Mouse (Mus musculus) midbrain, embryonic 10.5 days (tissue): Measurements from ENCODE around the gene Prkce. TPM values are rescaled to one million over a fixed set of nuclear protein-coding genes. Genes with fewer than 3 reads are reported as not detected.

Experiments used
- DNase-seq: peaks from one replicate; pipeline ENCODE4 v3.0.0-alpha.2; 2017; ENCODE audit warnings: low spot score
- H3K27ac ChIP-seq: fragments of 300-500 bp; sonication (generic); replicated peaks from 2 replicates; pipeline ENCODE4 v1.5.1; 2016; ENCODE audit warnings: mild to moderate bottlenecking
- H3K27me3 ChIP-seq: fragments of 300-500 bp; sonication (generic); 2 replicates; pipeline ENCODE4 v1.6.1; 2016; ENCODE audit warnings: low read depth, mild to moderate bottlenecking; ENCODE audit not compliant: poor library complexity, severe bottlenecking
- H3K36me3 ChIP-seq: fragments of 300-500 bp; sonication (generic); 2 replicates; pipeline ENCODE4 v1.6.1; 2016; ENCODE audit warnings: mild to moderate bottlenecking, moderate library complexity
- H3K4me1 ChIP-seq: fragments of 300-500 bp; sonication (generic); 2 replicates; pipeline ENCODE4 v1.6.1; 2016
- H3K4me3 ChIP-seq: fragments of 300-500 bp; sonication (generic); 2 replicates; pipeline ENCODE4 v1.5.1; 2016; ENCODE audit warnings: mild to moderate bottlenecking, moderate library complexity
- H3K9me3 ChIP-seq: fragments of 300-500 bp; sonication (generic); replicated peaks from 2 replicates; pipeline ENCODE4 v1.6.1; 2016; ENCODE audit warnings: mild to moderate bottlenecking
- WGBS: fragments of 180-500 bp; shearing (Covaris S2); methylation state at CpG from one replicate; pipeline ENCODE4 v1.1.7; 2016; 5-methylcytosine and 5-hydroxymethylcytosine counted together
- polyA plus RNA-seq: library from polyadenylated mRNA; unstranded; fragments of >200 nt; fragmentation: Nextera tagmentation; extraction: Ambion mirVana; gene quantifications from 2 replicates; pipeline ENCODE4 v1.2.1, GENCODE M21; 2016

Prkce gene
- polyA plus RNA-seq, 1 experiment from 2014 or later: 2.9 TPM

GRCm38 (mm10) chr17:86254978-86255377 is 87.4 kb downstream of the Prkce start:
- WGBS: 94% methylated on average over 6 of the region's 6 CpGs
- Histone ChIP-seq H3K27me3 (no peaks in the 10 kb centered on the region), H3K4me1 (no peaks in the 10 kb centered on the region), H3K4me3 (no peak overlapping the region), H3K36me3 (peaks cover 3% of the 10 kb centered on the region; the same call in 1 of the 2 replicates), H3K9me3 (peaks cover 8% of the 10 kb centered on the region), H3K27ac (no peak overlapping the region)
- no peak for DNase-seq

GRCm38 (mm10) chr17:86256730-86257131 is 89.1 kb downstream of the Prkce start:
- 81% methylated on average over 10 of the region's 10 CpGs for WGBS
- no peak overlapping the region for H3K4me3 ChIP-seq
- no peak for DNase-seq
- H3K36me3 ChIP-seq: peaks cover 3% of the 10 kb centered on the region; the same call in 1 of the 2 replicates
- no peaks in the 10 kb centered on the region for H3K4me1 ChIP-seq
- H3K9me3 ChIP-seq: peaks cover 8% of the 10 kb centered on the region
- H3K27me3 ChIP-seq: no peaks in the 10 kb centered on the region
- no peak overlapping the region for H3K27ac ChIP-seq

DNA sequence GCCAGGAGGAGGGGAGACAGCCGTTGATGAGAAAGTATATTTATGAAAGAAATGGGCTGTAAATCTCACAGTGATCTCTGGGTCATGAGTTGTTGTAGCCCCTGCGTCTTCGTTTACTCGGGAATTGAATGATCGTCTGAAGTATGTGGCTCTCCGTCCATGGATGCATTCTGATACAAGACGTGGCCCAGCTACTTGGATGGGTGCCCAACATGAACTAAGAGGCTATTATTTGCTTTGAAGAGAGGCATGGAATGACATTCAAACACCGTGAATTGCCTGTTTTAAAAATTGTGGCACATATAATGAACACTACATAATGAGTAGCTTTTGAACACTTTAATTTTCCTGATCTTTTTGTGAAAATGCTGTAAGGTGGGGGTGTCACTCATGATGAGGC is 93.5 kb downstream of the Prkce start:
- Histone ChIP-seq H3K9me3 (no peaks in the 10 kb centered on the region), H3K4me3 (no peak overlapping the region), H3K27me3 (no peaks in the 10 kb centered on the region), H3K36me3 (no peaks in the 10 kb centered on the region), H3K27ac (no peak overlapping the region), H3K4me1 (no peaks in the 10 kb centered on the region)
- WGBS: 92% methylated on average over 8 of the region's 8 CpGs
- DNase-seq: no peak

DNA sequence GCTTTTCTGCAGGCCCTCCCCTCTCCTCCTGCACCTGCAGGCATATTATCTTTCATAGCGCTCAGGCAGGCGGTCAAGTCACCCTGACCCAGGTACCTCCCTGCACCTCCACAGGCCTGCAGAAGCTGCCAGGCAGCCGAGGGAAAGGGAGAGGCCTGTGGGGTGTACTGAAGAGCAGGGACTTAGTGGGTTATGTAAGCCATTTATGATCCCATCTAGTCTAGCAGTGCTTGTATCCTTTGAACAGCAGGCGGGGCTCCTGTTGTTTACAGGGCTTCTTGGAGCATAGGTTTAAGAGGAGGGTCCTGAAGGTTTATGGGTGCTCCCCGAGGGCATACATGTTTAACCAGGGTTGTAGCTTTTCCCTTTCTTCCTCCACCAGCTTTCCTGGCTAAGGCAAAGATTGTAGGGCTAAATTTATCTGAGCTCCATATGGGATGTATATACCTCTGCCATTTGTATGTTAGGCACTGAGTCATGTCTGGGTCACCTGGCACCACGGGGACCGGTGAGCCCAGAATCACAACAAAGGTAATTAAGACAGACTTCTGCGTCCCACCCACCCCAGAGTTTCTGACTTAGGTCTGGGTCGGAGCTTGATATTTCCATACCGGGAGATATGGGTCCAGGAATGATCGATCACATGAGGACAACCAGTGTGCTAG is 96.5 kb downstream of the Prkce start:
- H3K4me3 ChIP-seq: no peak overlapping the region
- WGBS: 93% methylated on average over 11 of the region's 11 CpGs
- H3K4me1 ChIP-seq: no peaks in the 10 kb centered on the region
- DNase-seq: no peak
- H3K9me3 ChIP-seq: no peaks in the 10 kb centered on the region
- H3K36me3 ChIP-seq: no peaks in the 10 kb centered on the region
- no peaks in the 10 kb centered on the region for H3K27me3 ChIP-seq
- H3K27ac ChIP-seq: no peak overlapping the region

GRCm38 (mm10) chr17:86266051-86266450 is 98.5 kb downstream of the Prkce start:
- Histone ChIP-seq H3K4me1 (peaks cover 2% of the 10 kb centered on the region; the same call in 1 of the 2 replicates), H3K9me3 (no peaks in the 10 kb centered on the region), H3K36me3 (no peaks in the 10 kb centered on the region), H3K27me3 (no peaks in the 10 kb centered on the region), H3K27ac (no peak overlapping the region), H3K4me3 (no peak overlapping the region)
- 93% methylated on average over 6 of the region's 6 CpGs for WGBS
- no peak for DNase-seq

GRCm38 (mm10) chr17:86267126-86267760 is 99.7 kb downstream of the Prkce start:
- H3K27ac ChIP-seq: no peak overlapping the region
- 80% methylated on average over 6 of the region's 6 CpGs for WGBS
- H3K9me3 ChIP-seq: no peaks in the 10 kb centered on the region
- no peak for DNase-seq
- H3K4me1 ChIP-seq: peaks cover 9% of the 10 kb centered on the region
- no peaks in the 10 kb centered on the region for H3K27me3 ChIP-seq
- H3K36me3 ChIP-seq: no peaks in the 10 kb centered on the region
- H3K4me3 ChIP-seq: no peak overlapping the region

DNA sequence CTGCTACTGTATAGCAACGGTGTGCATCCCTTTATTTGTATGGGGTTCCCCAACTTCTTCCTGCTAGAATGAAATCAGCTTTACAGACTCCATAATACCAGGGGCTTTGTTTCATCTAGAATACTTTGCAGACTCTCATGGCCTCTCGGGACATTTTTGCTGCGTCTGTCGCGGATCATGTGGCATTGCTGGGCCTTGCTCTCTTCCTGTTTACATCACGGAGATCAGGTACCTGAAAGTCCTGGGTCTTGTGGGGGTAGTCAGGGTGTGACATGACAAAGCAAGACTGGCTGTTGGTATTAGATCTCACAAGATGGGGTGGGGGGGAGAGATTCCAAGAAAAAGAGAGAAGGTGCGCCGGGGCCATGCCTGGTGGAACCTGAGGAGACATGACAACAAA is 102.1 kb downstream of the Prkce start:
- 94% methylated on average over 8 of the region's 8 CpGs for WGBS
- no peaks in the 10 kb centered on the region for H3K36me3 ChIP-seq
- H3K4me1 ChIP-seq: peaks cover 20% of the 10 kb centered on the region
- H3K27me3 ChIP-seq: no peaks in the 10 kb centered on the region
- DNase-seq: no peak
- no peak overlapping the region for H3K27ac ChIP-seq
- H3K9me3 ChIP-seq: no peaks in the 10 kb centered on the region
- H3K4me3 ChIP-seq: no peak overlapping the region

- no peaks in the 10 kb centered on the region for H3K9me3 ChIP-seq
- no peak for DNase-seq
- no peak overlapping the region for H3K27ac ChIP-seq
- H3K36me3 ChIP-seq: no peaks in the 10 kb centered on the region
- 90% methylated on average over 13 of the region's 13 CpGs for WGBS
- H3K27me3 ChIP-seq: no peaks in the 10 kb centered on the region
- no peak overlapping the region for H3K4me3 ChIP-seq
- peaks cover 20% of the 10 kb centered on the region for H3K4me1 ChIP-seq
Measured at GRCm38 (mm10) chr17:86270523-86270922, 102.9 kb downstream of the Prkce start.

- 57% methylated on average over 4 of the region's 4 CpGs for WGBS
- H3K27ac ChIP-seq: no peak overlapping the region
- H3K9me3 ChIP-seq: no peaks in the 10 kb centered on the region
- no peaks in the 10 kb centered on the region for H3K36me3 ChIP-seq
- no peaks in the 10 kb centered on the region for H3K27me3 ChIP-seq
- H3K4me1 ChIP-seq: peaks cover 20% of the 10 kb centered on the region
- peak; percentile 26 for DNase-seq
- no peak overlapping the region for H3K4me3 ChIP-seq
Measured at GRCm38 (mm10) chr17:86271277-86271676, 103.7 kb downstream of the Prkce start.

- no peaks in the 10 kb centered on the region for H3K36me3 ChIP-seq
- H3K27ac ChIP-seq: 0 out of 2 replicates have a peak overlapping the region, but pooled peaks have one; percentile 2
- 71% methylated on average over 6 of the region's 6 CpGs for WGBS
- H3K4me1 ChIP-seq: peaks cover 24% of the 10 kb centered on the region
- H3K27me3 ChIP-seq: no peaks in the 10 kb centered on the region
- no peak for DNase-seq
- H3K9me3 ChIP-seq: no peaks in the 10 kb centered on the region
- no peak overlapping the region for H3K4me3 ChIP-seq
Measured at GRCm38 (mm10) chr17:86272961-86273360, 105.4 kb downstream of the Prkce start.

DNA sequence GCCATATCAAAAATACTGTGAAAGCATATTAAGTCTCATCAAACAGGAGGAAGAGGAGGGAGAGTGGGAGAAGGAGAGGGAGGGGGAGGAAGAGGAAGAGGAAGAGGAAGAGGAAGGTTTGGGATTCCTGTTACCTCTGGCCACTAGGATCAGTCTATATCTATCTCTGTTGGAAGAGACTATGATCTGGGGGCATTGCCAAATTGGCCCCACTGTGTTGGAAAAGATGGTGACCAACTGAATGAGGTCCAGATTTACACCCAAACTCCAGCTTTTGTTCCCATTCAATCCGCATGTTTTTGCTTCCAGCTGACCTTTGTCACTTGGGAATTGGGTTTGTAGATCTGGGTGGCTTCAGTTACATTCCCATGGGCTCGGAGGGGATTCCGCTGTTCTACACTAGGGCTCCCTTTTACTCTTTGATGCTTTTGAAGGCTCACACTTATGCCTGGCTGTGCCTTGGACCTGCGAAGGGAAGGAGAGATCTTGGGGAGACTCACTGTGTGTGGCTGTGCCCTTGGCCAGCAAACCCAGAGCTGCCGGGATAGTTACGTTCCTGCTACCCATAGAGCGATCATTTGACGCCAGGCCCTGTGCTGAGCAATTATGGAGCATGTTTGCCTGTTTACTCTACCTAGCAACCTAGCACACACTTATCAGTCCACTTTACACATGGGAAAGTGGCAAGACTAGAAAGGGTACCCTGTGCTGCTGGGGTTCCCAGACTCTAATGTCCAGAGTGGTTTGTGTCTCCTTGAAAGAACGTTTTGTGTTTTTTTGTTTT is 106.2 kb downstream of the Prkce start:
- DNase-seq: no peak
- H3K36me3 ChIP-seq: no peaks in the 10 kb centered on the region
- H3K4me3 ChIP-seq: no peak overlapping the region
- WGBS: 83% methylated on average over 9 of the region's 9 CpGs
- H3K4me1 ChIP-seq: peaks cover 24% of the 10 kb centered on the region
- H3K27me3 ChIP-seq: no peaks in the 10 kb centered on the region
- no peaks in the 10 kb centered on the region for H3K9me3 ChIP-seq
- H3K27ac ChIP-seq: 0 out of 2 replicates have a peak overlapping the region, but pooled peaks have one; percentile 2

DNA sequence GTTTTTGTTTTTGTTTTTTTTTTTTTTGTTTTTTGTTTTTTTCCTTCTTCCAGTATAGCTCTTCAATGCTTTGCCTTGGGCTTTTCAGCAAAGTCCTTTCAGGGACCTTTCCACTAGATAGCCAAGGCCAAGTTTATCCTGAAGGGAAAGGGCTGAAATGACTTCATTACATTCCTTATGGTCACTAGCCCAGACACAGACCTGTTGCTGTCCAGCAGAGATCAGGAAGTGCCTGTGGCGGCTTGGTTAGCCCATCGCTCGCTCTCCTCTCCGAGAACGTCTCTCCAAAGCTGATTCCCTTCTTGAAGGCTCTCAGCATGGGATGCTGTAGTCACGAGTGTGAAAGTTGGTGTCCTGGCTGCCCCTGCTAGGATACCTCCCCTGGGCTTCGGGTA is 106.8 kb downstream of the Prkce start:
- no peaks in the 10 kb centered on the region for H3K27me3 ChIP-seq
- 65% methylated on average over 7 of the region's 7 CpGs for WGBS
- H3K36me3 ChIP-seq: no peaks in the 10 kb centered on the region
- no peak overlapping the region for H3K4me3 ChIP-seq
- H3K4me1 ChIP-seq: peaks cover 24% of the 10 kb centered on the region
- no peak overlapping the region for H3K27ac ChIP-seq
- no peak for DNase-seq
- H3K9me3 ChIP-seq: no peaks in the 10 kb centered on the region

GRCm38 (mm10) chr17:86276381-86276780 is 108.8 kb downstream of the Prkce start:
- Histone ChIP-seq H3K4me1 (peaks cover 25% of the 10 kb centered on the region), H3K27me3 (no peaks in the 10 kb centered on the region), H3K36me3 (no peaks in the 10 kb centered on the region), H3K4me3 (no peak overlapping the region), H3K27ac (no peak overlapping the region), H3K9me3 (no peaks in the 10 kb centered on the region)
- WGBS: 90% methylated on average over 4 of the region's 4 CpGs
- DNase-seq: no peak
